Mouse (Mus musculus): Measurements from ENCODE around the gene Sumo2.

- TF ChIP-seq CTCF (conservative IDR thresholded peaks at IDR 0.05; ENCODE audit: low read length) (no peak), NANOG (IDR thresholded peaks at IDR 0.05; ENCODE audit: borderline replicate concordance, low read length) (no peak), POU5F1 (IDR thresholded peaks at IDR 0.05; ENCODE audit: borderline replicate concordance, low read length) (no peak)
Measured at GRCm38 (mm10) chr11:115511121-115511520, 25.0 kb downstream of the Sumo2 start.
